In the genomic region with DNA sequence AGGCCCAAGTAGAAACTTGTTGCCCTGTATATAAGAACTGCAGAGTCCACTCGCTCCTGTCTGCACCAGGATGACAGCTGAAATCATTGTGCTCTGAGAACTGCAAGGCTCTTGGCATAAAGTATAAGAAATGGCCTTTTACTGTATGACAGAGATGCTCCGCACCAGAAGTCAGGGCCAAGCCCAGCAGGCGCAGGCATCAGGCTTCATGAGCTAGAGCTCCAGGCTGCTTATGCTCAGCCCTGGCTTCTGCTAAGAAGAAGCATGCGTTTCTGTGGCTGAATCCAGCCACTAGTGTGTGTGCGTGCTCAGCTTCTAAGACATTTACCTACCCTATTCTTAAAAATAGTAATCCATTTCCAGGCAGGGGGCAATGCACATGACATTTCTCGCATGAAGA, we compare ENCODE assay signal across 17 mouse cellular contexts. TPM values are rescaled to one million over a fixed set of nuclear protein-coding genes. Genes with fewer than 3 reads are reported as not detected.
DNase-seq lines count a peak whose midpoint lies in the region; ATAC-seq lines count a peak whose summit lies in the region.
"Had no signal": no experiment of that assay in that cellular context is flagged by ENCODE, and none has a peak within 500 bp of the region (broad histone marks: within the 10 kb centered on the region; RNA-seq: fewer than 3 reads in every experiment).

No protein-coding gene starts in this region.

- no peak overlapping the region for H3K9ac ChIP-seq in hindbrain, embryonic 15.5 days
- H3K9ac ChIP-seq: embryonic facial prominence, embryonic 13.5 days had no signal

- H3K9me3 ChIP-seq in hindbrain, embryonic 15.5 days, result no peaks in the 10 kb centered on the region
- H3K9me3 ChIP-seq: embryonic facial prominence, embryonic 13.5 days had no signal

- peaks cover 20% of the 10 kb centered on the region for H3K4me1 ChIP-seq in hindbrain, embryonic 15.5 days (replicated peaks)
- H3K4me1 ChIP-seq: embryonic facial prominence, embryonic 13.5 days had no signal

- H3K4me2 ChIP-seq in hindbrain, embryonic 15.5 days, result no peak overlapping the region
- H3K4me2 ChIP-seq: embryonic facial prominence, embryonic 13.5 days had no signal

- intact Hi-C loops in left cerebral cortex, postnatal 4 days (cut with DNase I), result no loop called here

- DNase-seq in adrenal gland, adult 2 months, result peak; percentile 68
- no peak for DNase-seq in adrenal gland, adult 18-20 months (ENCODE audit: low spot score in 2 of 2)
- peak; percentile 31 for DNase-seq in left cerebral cortex, postnatal 4 days
- no peak for DNase-seq in left cerebral cortex, adult 9 months (ENCODE audit: low spot score in 2 of 2)
- peak; percentile 58 for DNase-seq in adrenal gland, adult 8-10 months
- DNase-seq in kidney, postnatal 25 days, result no peak
- no peak for DNase-seq in spleen, postnatal 10 days (ENCODE audit: low spot score in 2 of 2)
- DNase-seq: cerebellum, adult 11 months; gastrocnemius, postnatal 10 days; kidney, adult 18-20 months; kidney, postnatal 14 days; layer of hippocampus, adult 9-11 months; liver; lung, adult 18-20 months had no signal

- 68% methylated on average over 6 of the region's 6 CpGs for WGBS in hindbrain, embryonic 15.5 days

- no peaks in the 10 kb centered on the region for H3K36me3 ChIP-seq in hindbrain, embryonic 15.5 days
- H3K36me3 ChIP-seq: embryonic facial prominence, embryonic 13.5 days had no signal

- no peak overlapping the region for H3K4me3 ChIP-seq in hindbrain, embryonic 15.5 days
- H3K4me3 ChIP-seq: embryonic facial prominence, embryonic 13.5 days had no signal

- no peak overlapping the region for H3K27ac ChIP-seq in hindbrain, embryonic 15.5 days (replicated peaks)
- H3K27ac ChIP-seq: embryonic facial prominence, embryonic 13.5 days had no signal

- 0 out of 2 replicates have a peak, but pooled peaks have one; percentile 47 for ATAC-seq in hindbrain, embryonic 15.5 days (ENCODE audit: low FRiP score, low read depth)

- no peaks in the 10 kb centered on the region for H3K27me3 ChIP-seq in hindbrain, embryonic 15.5 days
- H3K27me3 ChIP-seq: embryonic facial prominence, embryonic 13.5 days had no signal

RNA-seq across cellular contexts. Expression of a gene that starts 31.2 kb away (rescaled TPM):
- total RNA-seq in adrenal gland, adult 2 months (2021), result 100 to 1,000 TPM; 150 to 186 TPM
- 10.0 and 13.1 TPM in 2 replicates for polyA plus RNA-seq in adrenal gland, adult 2 months (2012; rRNA removed)
- 100 to 1,000 TPM; 150 to 191 TPM for total RNA-seq in adrenal gland, adult 18-20 months (2021)
- total RNA-seq in left cerebral cortex, postnatal 4 days (2021), result 10 to 100 TPM; 83.1 to 90.7 TPM
- 100 to 1,000 TPM; 194 to 235 (median 202) TPM for total RNA-seq in adrenal gland, adult 8-10 months (2022)
- 276 and 279 TPM in 2 replicates for polyA plus RNA-seq in hindbrain, embryonic 15.5 days (2015; fragmentation: Nextera tagmentation; extraction: Ambion mirVana)

RNA-seq across cellular contexts. Expression of a gene that starts 35.6 kb away (rescaled TPM):
- total RNA-seq in adrenal gland, adult 2 months (2021), result 10 to 100 TPM in 1 of 2 experiments, under 1 TPM in 1; 0.41 to 10.0 TPM
- polyA plus RNA-seq in adrenal gland, adult 2 months (2012; rRNA removed), result 38.1 and 64.4 TPM in 2 replicates
- 1 to 10 TPM in 1 of 2 experiments, not detected in 1; 2.8 TPM for total RNA-seq in adrenal gland, adult 18-20 months (2021)
- total RNA-seq in left cerebral cortex, postnatal 4 days (2021), result 1 to 10 TPM in 1 of 2 experiments, under 1 TPM in 1; 0.64 to 1.4 TPM
- total RNA-seq in adrenal gland, adult 8-10 months (2022), result 1 to 10 TPM in 2 of 4 experiments, under 1 TPM in 2; 0.35 to 4.6 (median 2.3) TPM
- 0.80 and 1.1 TPM in 2 replicates for polyA plus RNA-seq in hindbrain, embryonic 15.5 days (2015; fragmentation: Nextera tagmentation; extraction: Ambion mirVana)
- total RNA-seq: heart, adult 8-10 months had no signal

Comparison
In these comparisons a context has a peak if more than half of its experiments do, and no peak if none do; other contexts are left out.
1. DNase-seq: peak in adrenal gland, adult 2 months (single experiment), left cerebral cortex, postnatal 4 days (single experiment) and adrenal gland, adult 8-10 months (single experiment); none in adrenal gland, adult 18-20 months (0 of 2), left cerebral cortex, adult 9 months (0 of 2), kidney, postnatal 25 days (0 of 2) and spleen, postnatal 10 days (0 of 2).